Mouse (Mus musculus): ENCODE measurements around the gene Ino80d.

The Ino80d gene

DNA sequence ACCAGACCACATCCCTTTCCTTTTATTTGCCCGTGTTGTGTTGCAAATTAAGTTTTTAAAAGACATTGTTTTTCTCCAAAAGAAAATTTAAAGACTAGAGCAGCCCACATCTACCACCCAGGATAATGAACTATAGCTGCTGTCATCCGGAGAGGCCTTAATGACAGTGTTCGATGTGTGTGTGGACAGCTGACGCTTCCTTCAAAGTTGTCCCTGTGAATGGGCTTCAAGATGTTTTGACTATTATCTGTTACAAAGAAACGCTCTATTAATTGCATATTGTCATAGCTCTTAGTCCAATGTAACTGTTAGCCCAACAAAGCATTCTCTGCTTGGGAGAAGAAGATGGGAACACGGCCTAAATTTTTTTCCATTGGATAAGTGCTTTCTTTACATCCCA, 200.0 kb downstream of the Ino80d start:
- no peak for DNase-seq (ENCODE audit: low spot score)

DNA sequence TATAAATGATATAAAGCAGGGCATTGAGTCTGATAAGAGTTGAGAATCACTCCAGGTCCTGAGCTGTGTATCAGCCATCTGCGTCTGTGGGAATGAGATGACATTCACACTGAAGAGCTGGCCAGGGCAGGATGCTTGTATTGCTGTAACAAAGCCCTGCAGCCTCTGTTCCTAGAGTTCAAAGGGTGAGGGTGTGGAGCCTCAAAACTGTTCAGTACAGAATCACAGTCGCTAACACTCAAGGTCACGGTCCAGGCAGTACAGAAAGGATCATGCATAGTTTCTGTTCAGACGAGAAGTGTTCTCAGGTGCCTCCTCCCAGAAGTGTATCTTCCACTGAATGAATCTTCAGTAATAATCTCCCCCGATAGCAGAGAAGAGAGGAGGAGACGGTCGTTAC, 203.0 kb downstream of the Ino80d start:
- DNase-seq (ENCODE audit: low spot score): no peak

DNA sequence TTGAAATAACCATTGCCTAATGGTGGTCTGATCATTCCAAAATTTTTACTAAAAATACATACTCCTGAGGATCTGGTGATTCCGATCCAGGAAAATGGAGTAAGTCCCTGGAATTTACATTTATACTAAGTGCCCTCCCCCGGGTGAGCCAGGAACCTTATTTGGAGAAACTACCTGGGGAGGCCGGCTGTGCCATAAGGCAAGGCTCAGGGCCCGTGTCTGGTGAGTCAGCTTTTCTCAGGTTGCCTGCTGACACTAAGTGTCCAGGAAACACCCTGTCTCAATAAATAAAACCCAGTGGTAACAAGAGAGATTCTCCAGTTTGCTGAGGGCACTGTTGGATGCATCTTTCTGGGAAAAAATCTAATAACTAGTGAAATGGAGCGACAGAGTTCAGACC, 205.3 kb downstream of the Ino80d start:
- no peak for DNase-seq (ENCODE audit: low spot score)

DNA sequence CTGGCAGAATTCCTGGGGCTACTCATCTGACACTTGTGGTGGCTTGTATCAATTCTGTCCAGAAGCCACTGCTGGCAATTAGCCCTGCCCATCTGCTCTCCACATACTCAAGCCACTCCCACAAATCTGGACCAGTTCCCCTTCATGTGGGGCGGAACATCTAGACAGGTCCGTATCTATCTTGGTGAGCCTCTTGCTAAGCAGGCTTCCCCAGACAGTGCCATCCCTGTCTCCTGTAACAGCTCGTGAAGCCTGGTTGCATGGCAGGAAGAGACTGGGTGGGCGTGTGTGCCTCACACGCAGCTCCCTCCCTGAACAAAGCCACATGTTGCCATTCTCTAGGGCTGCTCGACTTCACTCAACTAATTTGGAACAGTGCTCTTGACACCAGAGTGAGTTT, 206.0 kb downstream of the Ino80d start:
- peak; percentile 39 for DNase-seq (ENCODE audit: low spot score)
